Comparison of ENCODE assay signal across 10 mouse cellular contexts in the genomic region with DNA sequence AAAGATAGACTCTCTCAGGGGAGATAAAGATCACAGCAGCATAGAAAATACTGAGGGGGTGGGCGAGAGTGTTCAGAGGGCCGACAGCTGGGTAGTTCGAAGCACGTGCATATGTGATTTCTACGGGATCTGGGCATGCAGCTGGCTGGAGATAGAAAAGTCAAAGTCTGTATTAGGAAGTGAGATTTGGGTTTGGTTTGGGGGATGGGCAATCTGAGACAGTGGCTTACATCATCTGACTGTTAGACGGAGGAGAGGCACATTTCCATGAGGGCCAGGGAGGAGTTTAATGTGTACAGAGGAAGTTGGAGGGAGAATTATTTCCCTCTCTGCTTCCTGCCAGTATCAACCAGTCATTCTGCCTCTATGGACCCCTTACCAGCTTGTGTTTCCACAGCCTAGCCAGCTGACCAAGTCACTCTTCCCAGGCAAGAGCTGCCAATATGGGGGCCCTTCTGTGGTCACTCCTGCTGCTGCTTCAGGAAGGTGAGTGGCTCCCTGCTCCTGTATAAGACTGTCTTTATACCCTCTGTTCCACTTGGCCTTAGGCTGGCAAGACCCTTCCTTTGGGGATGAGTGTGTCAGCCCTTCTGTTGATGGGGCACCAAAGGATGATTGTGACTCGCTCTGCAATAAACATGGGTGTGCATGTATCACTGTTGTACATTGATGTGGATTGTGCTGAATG. TPM values are rescaled to one million over a fixed set of nuclear protein-coding genes. Genes with fewer than 3 reads are reported as not detected.
DNase-seq lines count a peak whose midpoint lies in the region; ATAC-seq and TF ChIP-seq lines count a peak whose summit lies in the region.
"Had no signal": no experiment of that assay in that cellular context is flagged by ENCODE, and none has a peak within 500 bp of the region (broad histone marks: within the 10 kb centered on the region; RNA-seq: fewer than 3 reads in every experiment).

A gene (plus strand): TSS at position 305 of the 688 bp plus-strand sequence.

- TF ChIP-seq CTCF in forebrain, postnatal 0 days (IDR thresholded peaks at IDR 0.05; ENCODE audit: low read depth), result no peak

- no peaks in the 10 kb centered on the region for H3K27me3 ChIP-seq in forebrain, postnatal 0 days (ENCODE audit: insufficient read depth, low read length)
- no peaks in the 10 kb centered on the region for H3K27me3 ChIP-seq in forebrain, embryonic 14.5 days (replicated peaks; ENCODE audit: control insufficient read depth, insufficient read depth, low read length)
- peaks cover 6% of the 10 kb centered on the region; the same call in 1 of the 2 replicates for H3K27me3 ChIP-seq in hindbrain, embryonic 13.5 days
- H3K27me3 ChIP-seq in forebrain, embryonic 15.5 days, result no peaks in the 10 kb centered on the region

- DNase-seq in forebrain, postnatal 0 days, result no peak
- DNase-seq in forebrain, embryonic 14.5 days (ENCODE audit: low spot score), result no peak
- DNase-seq in liver, result peak; percentile 19
- DNase-seq in urinary bladder, postnatal 4 days (ENCODE audit: low spot score in 2 of 2), result no peak
- DNase-seq: kidney, adult 11 months; right cerebral cortex, adult 18-20 months had no signal

- ATAC-seq in forebrain, postnatal 0 days, result peak; percentile 20; the same call in 1 of the 2 replicates
- no peak for ATAC-seq in forebrain, embryonic 14.5 days
- peak; percentile 91 for ATAC-seq in megakaryocyte progenitor cell, adult 5-6 weeks (replicated peaks; ENCODE audit: poor library complexity)
- no peak for ATAC-seq in hindbrain, embryonic 13.5 days (ENCODE audit: low FRiP score)
- ATAC-seq in forebrain, embryonic 15.5 days (replicated peaks), result no peak

- H3K27ac ChIP-seq in forebrain, postnatal 0 days (ENCODE audit: low read depth, low read length), result no peak within 1 kb of the TSS
- no peak within 1 kb of the TSS for H3K27ac ChIP-seq in forebrain, embryonic 14.5 days (ENCODE audit: low read depth, low read length)
- peak within 1 kb of the TSS; percentile 49 for H3K27ac ChIP-seq in brown adipose tissue, adult 24 weeks (replicated peaks; ENCODE audit: low read depth, low read length)
- no peak within 1 kb of the TSS for H3K27ac ChIP-seq in hindbrain, embryonic 13.5 days
- no peak within 1 kb of the TSS for H3K27ac ChIP-seq in forebrain, embryonic 15.5 days (replicated peaks)

- no peaks in the 10 kb centered on the region for H3K9me3 ChIP-seq in forebrain, postnatal 0 days (ENCODE audit: low read length)
- no peaks in the 10 kb centered on the region for H3K9me3 ChIP-seq in forebrain, embryonic 14.5 days (replicated peaks; ENCODE audit: control insufficient read depth, low read length)
- no peaks in the 10 kb centered on the region for H3K9me3 ChIP-seq in hindbrain, embryonic 13.5 days
- H3K9me3 ChIP-seq in forebrain, embryonic 15.5 days, result no peaks in the 10 kb centered on the region

- H3K4me3 ChIP-seq in forebrain, postnatal 0 days (ENCODE audit: low read depth, low read length), result no peak within 1 kb of the TSS
- no peak within 1 kb of the TSS for H3K4me3 ChIP-seq in forebrain, embryonic 14.5 days (ENCODE audit: low read depth, low read length)
- H3K4me3 ChIP-seq in brown adipose tissue, adult 24 weeks (ENCODE audit: insufficient read depth, low read depth, low read length), result peak within 1 kb of the TSS; percentile 25
- H3K4me3 ChIP-seq in hindbrain, embryonic 13.5 days, result no peak within 1 kb of the TSS
- H3K4me3 ChIP-seq in forebrain, embryonic 15.5 days, result no peak within 1 kb of the TSS

- no peaks in the 10 kb centered on the region for H3K36me3 ChIP-seq in forebrain, postnatal 0 days (ENCODE audit: insufficient read depth)
- no peaks in the 10 kb centered on the region for H3K36me3 ChIP-seq in forebrain, embryonic 14.5 days (ENCODE audit: control insufficient read depth, insufficient read depth, low read length)
- H3K36me3 ChIP-seq in hindbrain, embryonic 13.5 days, result no peaks in the 10 kb centered on the region
- H3K36me3 ChIP-seq in forebrain, embryonic 15.5 days, result no peaks in the 10 kb centered on the region

- H3K9ac ChIP-seq in forebrain, postnatal 0 days, result no peak within 1 kb of the TSS
- no peak within 1 kb of the TSS for H3K9ac ChIP-seq in forebrain, embryonic 14.5 days (ENCODE audit: low read length)
- no peak within 1 kb of the TSS for H3K9ac ChIP-seq in hindbrain, embryonic 13.5 days
- H3K9ac ChIP-seq in forebrain, embryonic 15.5 days (replicated peaks), result no peak within 1 kb of the TSS

- H3K4me2 ChIP-seq in forebrain, postnatal 0 days (ENCODE audit: low read depth), result no peak within 1 kb of the TSS
- H3K4me2 ChIP-seq in forebrain, embryonic 14.5 days (ENCODE audit: low read length), result no peak within 1 kb of the TSS
- no peak within 1 kb of the TSS for H3K4me2 ChIP-seq in hindbrain, embryonic 13.5 days
- no peak within 1 kb of the TSS for H3K4me2 ChIP-seq in forebrain, embryonic 15.5 days (replicated peaks)

- no peaks in the 10 kb centered on the region for H3K4me1 ChIP-seq in forebrain, postnatal 0 days (ENCODE audit: insufficient read depth)
- no peaks in the 10 kb centered on the region for H3K4me1 ChIP-seq in forebrain, embryonic 14.5 days (ENCODE audit: control insufficient read depth, insufficient read depth, low read length)
- H3K4me1 ChIP-seq in brown adipose tissue, adult 24 weeks (ENCODE audit: control insufficient read depth, insufficient read depth, insufficient read length, low read length), result no peaks in the 10 kb centered on the region
- no peaks in the 10 kb centered on the region for H3K4me1 ChIP-seq in hindbrain, embryonic 13.5 days (replicated peaks)
- H3K4me1 ChIP-seq in forebrain, embryonic 15.5 days, result no peaks in the 10 kb centered on the region

- 79% methylated on average over 7 of the region's 7 CpGs for WGBS in forebrain, postnatal 0 days
- WGBS in forebrain, embryonic 14.5 days, result 85% methylated on average over 7 of the region's 7 CpGs
- 75% methylated on average over 7 of the region's 7 CpGs for WGBS in hindbrain, embryonic 13.5 days
- WGBS in forebrain, embryonic 15.5 days, result 78% methylated on average over 7 of the region's 7 CpGs

RNA-seq across cellular contexts. Expression of the gene that starts here (rescaled TPM):
- 0.15 and 0.43 TPM in 2 replicates for total RNA-seq in forebrain, postnatal 0 days (2014; rRNA removed)
- 0.21 and 0.30 TPM in 2 replicates for polyA plus RNA-seq in forebrain, postnatal 0 days (2015; fragmentation: Nextera tagmentation; extraction: Ambion mirVana)
- 0.16 and 0.34 TPM in 2 replicates for polyA plus RNA-seq in forebrain, embryonic 14.5 days (2014; fragmentation: Nextera tagmentation; extraction: Ambion mirVana)
- polyA plus RNA-seq in brown adipose tissue, adult 24 weeks (2012; ENCODE audit: insufficient read depth, insufficient read length, missing spikeins), result 3.5 and 4.5 TPM in 2 replicates
- total RNA-seq in megakaryocyte progenitor cell, adult 5-6 weeks (2015), result 0.35 and 0.49 TPM in 2 replicates
- 0.41 and 0.62 TPM in 2 replicates for total RNA-seq in megakaryocyte progenitor cell, adult 5-6 weeks (2017)
- polyA plus RNA-seq in hindbrain, embryonic 13.5 days (2015; fragmentation: Nextera tagmentation; extraction: Ambion mirVana), result 0.34 TPM in 1 of 2 replicates, not detected in the other
- not detected in 2 replicates for polyA plus RNA-seq in forebrain, embryonic 15.5 days (2015; fragmentation: Nextera tagmentation; extraction: Ambion mirVana)

Comparison
In these comparisons a context has a peak if more than half of its experiments do, and no peak if none do; other contexts are left out.
1. Peak in ATAC-seq in forebrain, postnatal 0 days; RNA of the gene not detected or under 1 TPM.
2. Peak in ATAC-seq in megakaryocyte progenitor cell, adult 5-6 weeks; RNA of the gene not detected or under 1 TPM.